Mouse (Mus musculus) cerebellum, postnatal 4 days (tissue): ENCODE data around the gene Emx1.

Experiments used
- DNase-seq, 2 experiments: peaks; one replicate each; pipeline ENCODE4 v3.0.0; 2022; ENCODE audit warnings: low spot score in 2 of 2, mixed read lengths in 1 of 2

Gene Emx1

GRCm38 (mm10) chr6:85230762-85231161 lies 43.5 kb downstream of the Emx1 start:
- DNase-seq, result no peak

GRCm38 (mm10) chr6:85231469-85231868 lies 44.2 kb downstream of the Emx1 start:
- no peak for DNase-seq

GRCm38 (mm10) chr6:85232045-85232444 lies 44.8 kb downstream of the Emx1 start:
- DNase-seq, result no peak

GRCm38 (mm10) chr6:85232836-85233623 lies 45.8 kb downstream of the Emx1 start:
- no peak for DNase-seq

GRCm38 (mm10) chr6:85234796-85235195 lies 47.6 kb downstream of the Emx1 start:
- no peak for DNase-seq

GRCm38 (mm10) chr6:85237001-85237400 lies 49.8 kb downstream of the Emx1 start:
- peak in 1 of 2 experiments; percentile 34 for DNase-seq

GRCm38 (mm10) chr6:85237595-85238337 lies 50.5 kb downstream of the Emx1 start:
- DNase-seq, result no peak

GRCm38 (mm10) chr6:85239044-85239489 lies 51.8 kb downstream of the Emx1 start:
- DNase-seq, result peak; percentile 49 to 77

GRCm38 (mm10) chr6:85249821-85250220 lies 62.6 kb downstream of the Emx1 start:
- DNase-seq, result no peak

- no peak for DNase-seq
These were observed 63.6 kb downstream of the Emx1 start for GRCm38 (mm10) chr6:85250811-85251241.

GRCm38 (mm10) chr6:85252251-85253058 lies 65.2 kb downstream of the Emx1 start:
- no peak for DNase-seq

GRCm38 (mm10) chr6:85253275-85253674 lies 66.0 kb downstream of the Emx1 start:
- no peak for DNase-seq
